Mouse (Mus musculus): ENCODE measurements around the gene Hoxb7. TPM values are rescaled to one million over a fixed set of nuclear protein-coding genes. Genes with fewer than 3 reads are reported as not detected.

The Hoxb7 gene
- polyA plus RNA-seq, 1 experiment from 2014 or later: 3.7 TPM

DNA sequence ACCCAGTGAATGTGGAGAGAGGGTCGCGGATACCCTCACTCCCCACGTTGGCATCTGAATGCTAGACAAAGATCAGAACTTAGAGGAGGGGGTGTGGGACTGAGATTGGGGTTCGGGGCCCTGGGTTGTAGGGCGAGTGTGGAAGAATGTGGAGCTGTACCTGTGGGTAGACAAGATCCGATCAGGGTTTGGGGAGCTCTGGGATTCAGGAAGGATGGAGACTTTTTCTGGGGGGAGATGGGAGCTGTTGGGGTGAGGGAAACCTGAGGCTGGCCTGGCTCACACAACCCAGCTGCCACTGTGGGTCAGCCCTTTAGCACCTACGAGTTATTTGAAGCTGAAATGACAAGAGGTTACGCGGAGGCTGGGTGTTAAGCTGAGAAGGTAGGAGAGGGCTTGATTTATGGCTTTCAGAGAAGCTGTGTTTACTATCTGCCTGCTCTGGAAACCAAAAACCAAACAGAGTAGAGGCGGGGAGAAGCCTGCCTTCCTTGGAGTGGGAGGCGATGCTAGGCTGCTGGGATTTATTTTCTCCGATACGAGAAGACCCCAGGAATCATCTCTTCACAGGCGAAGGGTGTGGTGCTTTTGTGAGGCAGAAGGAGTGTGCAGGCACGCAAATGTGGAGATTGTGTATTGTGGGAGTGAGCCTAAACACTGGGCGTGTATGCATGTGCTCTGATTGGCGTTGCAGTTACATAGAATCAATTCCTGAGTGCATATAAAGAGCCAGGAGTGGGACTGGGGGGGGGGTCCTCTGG lies 47.0 kb downstream of the Hoxb7 start:
- ATAC-seq (ENCODE audit: insufficient number of reproducible peaks, low FRiP score, low TSS enrichment, low read depth) (no peak), DNase-seq (ENCODE audit: low spot score) (no peak)
- WGBS: 4% methylated on average over 17 of the region's 17 CpGs
- peak overlapping the region; percentile 71 for H3K9ac ChIP-seq (ENCODE audit: low read length)
- peak overlapping the region; percentile 37 for H3K4me3 ChIP-seq (ENCODE audit: low read depth, low read length)
- H3K9me3 ChIP-seq (ENCODE audit: control insufficient read depth, low read length): no peaks in the 10 kb centered on the region
- H3K27me3 ChIP-seq (ENCODE audit: control insufficient read depth, insufficient read depth, low read length): peaks cover 97% of the 10 kb centered on the region
- H3K4me1 ChIP-seq (ENCODE audit: control insufficient read depth, insufficient read depth, low read length): peaks cover 15% of the 10 kb centered on the region
- no peaks in the 10 kb centered on the region for H3K36me3 ChIP-seq (ENCODE audit: control insufficient read depth, insufficient read depth, low read length)
- peak overlapping the region; percentile 57 for H3K4me2 ChIP-seq (ENCODE audit: low read depth, severe bottlenecking)
- H3K27ac ChIP-seq (replicated peaks; ENCODE audit: low read depth, low read length): peak overlapping the region; percentile 65

DNA sequence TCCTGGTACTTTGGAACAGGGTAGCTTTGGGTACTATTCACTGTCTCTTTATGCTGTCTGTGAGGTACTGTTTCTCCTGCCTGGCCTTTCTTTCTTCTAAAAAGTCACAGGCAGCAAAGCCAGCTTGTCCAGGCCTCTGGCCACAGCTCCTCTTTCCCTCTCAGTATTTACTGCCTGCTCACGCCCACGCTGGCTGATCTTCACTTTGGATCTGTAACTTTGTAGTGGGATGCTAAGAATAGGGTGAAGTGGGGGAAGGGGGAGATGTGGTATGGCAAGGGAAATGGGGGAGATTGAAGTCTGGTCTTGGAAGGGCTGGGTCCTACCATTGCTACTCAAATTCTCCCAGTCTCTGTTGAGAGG lies 47.6 kb downstream of the Hoxb7 start:
- DNase-seq (ENCODE audit: low spot score): no peak
- Histone ChIP-seq H3K27me3 (ENCODE audit: control insufficient read depth, insufficient read depth, low read length) (peaks cover 97% of the 10 kb centered on the region), H3K27ac (replicated peaks; ENCODE audit: low read depth, low read length) (0 out of 2 replicates have a peak overlapping the region, but pooled peaks have one; percentile 54), H3K9ac (ENCODE audit: low read length) (no peak overlapping the region), H3K36me3 (ENCODE audit: control insufficient read depth, insufficient read depth, low read length) (no peaks in the 10 kb centered on the region), H3K4me2 (ENCODE audit: low read depth, severe bottlenecking) (peak overlapping the region; percentile 33; the same call in 1 of the 2 replicates), H3K4me3 (ENCODE audit: low read depth, low read length) (peak overlapping the region; percentile 37; the same call in 1 of the 2 replicates), H3K4me1 (ENCODE audit: control insufficient read depth, insufficient read depth, low read length) (peaks cover 15% of the 10 kb centered on the region), H3K9me3 (ENCODE audit: control insufficient read depth, low read length) (no peaks in the 10 kb centered on the region)
- WGBS: 6% methylated on average over 2 of the region's 2 CpGs
- no peak for ATAC-seq (ENCODE audit: insufficient number of reproducible peaks, low FRiP score, low TSS enrichment, low read depth)

DNA sequence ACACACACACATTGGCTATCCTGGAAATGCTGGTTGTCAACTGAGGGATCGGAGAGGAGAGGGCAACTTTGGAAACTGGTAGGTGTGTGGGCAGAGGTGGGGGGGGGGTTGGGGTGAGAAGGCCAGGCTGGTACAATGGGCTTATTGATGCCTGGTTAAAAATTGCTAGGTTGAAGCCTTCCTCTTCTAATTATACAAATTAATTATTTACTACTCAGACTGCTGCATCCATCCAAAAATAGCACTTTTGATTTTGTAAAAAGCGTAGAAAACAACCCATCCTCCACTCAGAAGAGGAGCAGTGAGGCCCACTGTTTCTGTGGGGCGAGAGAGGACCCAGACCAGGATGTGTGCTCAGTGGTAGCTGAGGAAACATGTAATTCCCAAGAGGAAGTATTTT lies 48.6 kb downstream of the Hoxb7 start:
- H3K9me3 ChIP-seq (ENCODE audit: control insufficient read depth, low read length): no peaks in the 10 kb centered on the region
- H3K36me3 ChIP-seq (ENCODE audit: control insufficient read depth, insufficient read depth, low read length): no peaks in the 10 kb centered on the region
- ATAC-seq (ENCODE audit: insufficient number of reproducible peaks, low FRiP score, low TSS enrichment, low read depth): no peak
- no peak overlapping the region for H3K4me3 ChIP-seq (ENCODE audit: low read depth, low read length)
- H3K4me2 ChIP-seq (ENCODE audit: low read depth, severe bottlenecking): no peak overlapping the region
- no peak overlapping the region for H3K27ac ChIP-seq (replicated peaks; ENCODE audit: low read depth, low read length)
- DNase-seq (ENCODE audit: low spot score): no peak
- peaks cover 15% of the 10 kb centered on the region for H3K4me1 ChIP-seq (ENCODE audit: control insufficient read depth, insufficient read depth, low read length)
- no peak overlapping the region for H3K9ac ChIP-seq (ENCODE audit: low read length)
- WGBS: 63% methylated on average over 3 of the region's 3 CpGs
- H3K27me3 ChIP-seq (ENCODE audit: control insufficient read depth, insufficient read depth, low read length): peaks cover 98% of the 10 kb centered on the region

DNA sequence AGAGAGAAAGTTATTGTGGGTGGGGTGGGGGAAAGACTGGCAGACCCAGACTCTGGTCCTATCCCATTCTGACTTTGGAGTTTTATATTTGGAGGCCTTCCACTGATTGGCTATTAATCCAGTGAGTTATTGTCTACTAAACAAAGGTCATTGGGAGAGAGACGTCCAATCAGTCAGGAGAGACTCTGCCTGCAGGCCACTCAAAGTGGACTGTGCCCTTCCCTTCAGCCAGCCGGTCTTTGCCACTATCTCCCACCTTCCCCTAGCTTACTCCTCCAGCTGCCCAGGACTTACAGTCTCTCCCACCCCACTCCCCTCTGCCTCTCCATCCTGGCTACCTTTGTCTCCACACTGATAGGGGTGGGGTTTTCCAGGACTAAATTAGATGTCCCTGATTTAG lies 50.2 kb downstream of the Hoxb7 start:
- H3K27ac ChIP-seq (replicated peaks; ENCODE audit: low read depth, low read length): no peak overlapping the region
- no peak overlapping the region for H3K9ac ChIP-seq (ENCODE audit: low read length)
- DNase-seq (ENCODE audit: low spot score) (no peak), ATAC-seq (ENCODE audit: insufficient number of reproducible peaks, low FRiP score, low TSS enrichment, low read depth) (no peak)
- H3K4me3 ChIP-seq (ENCODE audit: low read depth, low read length): no peak overlapping the region
- H3K4me2 ChIP-seq (ENCODE audit: low read depth, severe bottlenecking): no peak overlapping the region
- peaks cover 22% of the 10 kb centered on the region for H3K4me1 ChIP-seq (ENCODE audit: control insufficient read depth, insufficient read depth, low read length)
- H3K36me3 ChIP-seq (ENCODE audit: control insufficient read depth, insufficient read depth, low read length): no peaks in the 10 kb centered on the region
- WGBS: 2% methylated on average over 2 of the region's 2 CpGs
- H3K9me3 ChIP-seq (ENCODE audit: control insufficient read depth, low read length): no peaks in the 10 kb centered on the region
- H3K27me3 ChIP-seq (ENCODE audit: control insufficient read depth, insufficient read depth, low read length): peaks cover 95% of the 10 kb centered on the region

DNA sequence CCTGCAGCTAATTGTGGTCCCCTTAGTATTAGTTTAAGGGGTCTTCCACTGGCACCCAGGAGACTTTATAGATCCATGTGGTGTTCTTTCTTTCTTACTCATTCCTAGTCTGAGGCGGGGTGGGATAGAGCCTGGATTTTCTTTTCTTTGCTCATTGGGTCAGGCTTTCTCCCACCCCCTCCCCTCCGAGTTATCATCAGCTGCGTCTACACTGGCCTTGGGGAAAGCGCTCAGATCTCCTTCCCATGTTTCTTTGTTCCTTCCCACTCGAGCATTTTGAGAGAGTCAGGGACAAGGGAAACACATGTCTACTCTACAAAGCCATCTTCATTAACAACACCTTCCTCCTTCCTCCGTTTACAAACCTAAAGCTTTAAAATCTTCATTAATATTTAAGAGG lies 50.6 kb downstream of the Hoxb7 start:
- no peak overlapping the region for H3K4me2 ChIP-seq (ENCODE audit: low read depth, severe bottlenecking)
- peak; percentile 21 for DNase-seq (ENCODE audit: low spot score)
- H3K4me1 ChIP-seq (ENCODE audit: control insufficient read depth, insufficient read depth, low read length): peaks cover 22% of the 10 kb centered on the region
- H3K27me3 ChIP-seq (ENCODE audit: control insufficient read depth, insufficient read depth, low read length): peaks cover 95% of the 10 kb centered on the region
- H3K9ac ChIP-seq (ENCODE audit: low read length): no peak overlapping the region
- no peaks in the 10 kb centered on the region for H3K9me3 ChIP-seq (ENCODE audit: control insufficient read depth, low read length)
- no peaks in the 10 kb centered on the region for H3K36me3 ChIP-seq (ENCODE audit: control insufficient read depth, insufficient read depth, low read length)
- H3K27ac ChIP-seq (replicated peaks; ENCODE audit: low read depth, low read length): no peak overlapping the region
- H3K4me3 ChIP-seq (ENCODE audit: low read depth, low read length): no peak overlapping the region
- ATAC-seq (ENCODE audit: insufficient number of reproducible peaks, low FRiP score, low TSS enrichment, low read depth): no peak
- WGBS: 11% methylated on average over 6 of the region's 6 CpGs

DNA sequence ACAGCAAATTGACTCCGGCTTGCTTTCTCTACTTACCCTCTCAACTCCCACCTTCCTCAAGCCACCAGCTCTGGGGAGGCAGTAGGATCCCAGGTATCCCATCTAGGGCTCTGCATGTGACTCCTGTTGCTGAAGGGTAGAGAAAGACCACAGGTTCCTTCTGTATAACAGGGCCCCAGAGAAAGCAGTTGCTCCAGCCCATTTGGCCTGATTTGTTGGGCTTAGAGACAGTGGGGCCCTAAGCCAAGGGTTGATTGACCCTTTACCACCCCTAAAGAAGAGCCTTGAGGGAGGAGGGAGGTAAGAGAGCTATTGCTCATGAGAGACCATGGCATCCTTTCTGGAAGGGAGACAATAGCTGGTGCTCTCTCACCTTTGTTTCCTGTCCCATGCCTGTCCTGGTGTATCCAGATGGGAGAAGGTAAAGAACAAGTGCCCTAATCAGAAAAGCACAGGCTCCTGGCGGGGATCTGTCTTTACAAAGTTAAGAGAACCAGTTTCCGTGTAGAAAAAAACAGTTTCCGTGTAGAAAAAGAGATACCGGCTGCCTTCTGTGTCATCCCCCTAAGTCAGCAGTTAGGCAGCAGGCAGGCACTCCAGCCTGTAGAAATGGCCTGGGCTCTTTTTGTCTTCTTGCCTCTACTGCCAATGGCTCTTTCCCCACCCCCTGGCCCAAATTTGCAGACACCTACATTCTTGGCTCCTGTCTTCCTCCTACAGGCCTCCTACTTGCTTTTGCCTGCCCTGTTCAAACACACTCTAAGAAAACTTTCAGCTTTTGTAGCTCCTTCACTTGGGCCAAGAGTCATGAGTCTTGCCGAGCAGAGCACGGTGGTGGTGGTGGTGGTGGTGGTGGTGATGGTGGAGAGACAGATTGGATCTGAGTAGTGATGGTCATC lies 52.8 kb downstream of the Hoxb7 start:
- Histone ChIP-seq H3K36me3 (ENCODE audit: control insufficient read depth, insufficient read depth, low read length) (no peaks in the 10 kb centered on the region), H3K4me3 (ENCODE audit: low read depth, low read length) (no peak overlapping the region), H3K9ac (ENCODE audit: low read length) (no peak overlapping the region), H3K27ac (replicated peaks; ENCODE audit: low read depth, low read length) (no peak overlapping the region), H3K27me3 (ENCODE audit: control insufficient read depth, insufficient read depth, low read length) (peaks cover 95% of the 10 kb centered on the region), H3K9me3 (ENCODE audit: control insufficient read depth, low read length) (no peaks in the 10 kb centered on the region), H3K4me2 (ENCODE audit: low read depth, severe bottlenecking) (no peak overlapping the region), H3K4me1 (ENCODE audit: control insufficient read depth, insufficient read depth, low read length) (peaks cover 15% of the 10 kb centered on the region)
- 29% methylated on average over 7 of the region's 7 CpGs for WGBS
- DNase-seq (ENCODE audit: low spot score) (peak; percentile 26), ATAC-seq (ENCODE audit: insufficient number of reproducible peaks, low FRiP score, low TSS enrichment, low read depth) (no peak)

MicroRNAs encoded within 50 kb of the gene (microRNA counts, 519-probe panel; counts per million panel counts)
- 4,971 counts per million, percentile 81 among the panel's probes with 10 or more counts for microRNA mmu-miR-10a
- microRNA mmu-miR-196a: 5,489 counts per million, percentile 90 among the panel's probes with 10 or more counts

Small RNA genes within 50 kb of the gene (microRNA-seq; reads per million reads assigned to microRNA genes)
- gene Mir10a (17,773 reads per million, percentile 97 among the genes with 10 or more reads in this experiment), gene Mir196a-1 (45.5 reads per million, percentile 39 among the genes with 10 or more reads in this experiment)

Other genes with a start within 250 kb of the Hoxb7 start
- gene Ube2z, start 221.2 kb upstream of the Hoxb7 start, polyA plus RNA-seq (2014; fragmentation: Nextera tagmentation; extraction: Ambion mirVana): 31.1 and 35.4 TPM in 2 replicates
- 530 and 535 TPM in 2 replicates for gene Atp5g1, start 211.0 kb upstream of the Hoxb7 start, polyA plus RNA-seq (2014; fragmentation: Nextera tagmentation; extraction: Ambion mirVana)
- not detected in 2 replicates for gene Calcoco2, start 174.7 kb upstream of the Hoxb7 start, polyA plus RNA-seq (2014; fragmentation: Nextera tagmentation; extraction: Ambion mirVana)
- gene Ttll6, start 152.8 kb upstream of the Hoxb7 start, polyA plus RNA-seq (2014; fragmentation: Nextera tagmentation; extraction: Ambion mirVana): 0.04 TPM in 1 of 2 replicates, not detected in the other
- 0.09 TPM in 1 of 2 replicates, not detected in the other for gene Hoxb13, start 92.3 kb upstream of the Hoxb7 start, polyA plus RNA-seq (2014; fragmentation: Nextera tagmentation; extraction: Ambion mirVana)
- gene Hoxb9, start 15.2 kb upstream of the Hoxb7 start, polyA plus RNA-seq (2014; fragmentation: Nextera tagmentation; extraction: Ambion mirVana): 1.7 and 1.8 TPM in 2 replicates
- gene Hoxb8, start 4.7 kb upstream of the Hoxb7 start, polyA plus RNA-seq (2014; fragmentation: Nextera tagmentation; extraction: Ambion mirVana): 0.38 and 0.89 TPM in 2 replicates
- gene Hoxb6, start 5.9 kb downstream of the Hoxb7 start, polyA plus RNA-seq (2014; fragmentation: Nextera tagmentation; extraction: Ambion mirVana): 1.9 and 2.8 TPM in 2 replicates
- 2.1 and 2.6 TPM in 2 replicates for gene Hoxb5, start 16.7 kb downstream of the Hoxb7 start, polyA plus RNA-seq (2014; fragmentation: Nextera tagmentation; extraction: Ambion mirVana)
- 0.33 and 0.45 TPM in 2 replicates for gene Hoxb4, start 31.6 kb downstream of the Hoxb7 start, polyA plus RNA-seq (2014; fragmentation: Nextera tagmentation; extraction: Ambion mirVana)
- gene Hoxb3, start 36.7 kb downstream of the Hoxb7 start, polyA plus RNA-seq (2014; fragmentation: Nextera tagmentation; extraction: Ambion mirVana): 0.68 and 0.78 TPM in 2 replicates
- 7.5 and 10.7 TPM in 2 replicates for gene Hoxb2, start 63.9 kb downstream of the Hoxb7 start, polyA plus RNA-seq (2014; fragmentation: Nextera tagmentation; extraction: Ambion mirVana)
- gene Hoxb1, start 79.1 kb downstream of the Hoxb7 start, polyA plus RNA-seq (2014; fragmentation: Nextera tagmentation; extraction: Ambion mirVana): 0.58 TPM in 1 of 2 replicates, not detected in the other
- 0.18 and 0.27 TPM in 2 replicates for gene Skap1, start 178.0 kb downstream of the Hoxb7 start, polyA plus RNA-seq (2014; fragmentation: Nextera tagmentation; extraction: Ambion mirVana)